Mouse (Mus musculus) hindbrain, embryonic 13.5 days (tissue): ENCODE results near the gene Sfmbt1. TPM values are rescaled to one million over a fixed set of nuclear protein-coding genes. Genes with fewer than 3 reads are reported as not detected.

Experiments used
- ATAC-seq: fragments of 200-750 bp; cut with Nextera tagmentation; 2 replicates; pipeline ENCODE4 v1.8.0; 2017; ENCODE audit warnings: moderate TSS enrichment; ENCODE audit not compliant: low FRiP score
- H3K27ac ChIP-seq: fragments of 300-500 bp; sonication (generic); 2 replicates; pipeline ENCODE4 v1.5.1; 2015; ENCODE audit warnings: inconsistent platforms, mild to moderate bottlenecking, moderate library complexity
- H3K27me3 ChIP-seq: fragments of 300-500 bp; sonication (generic); 2 replicates; pipeline ENCODE4 v1.6.1; 2015; ENCODE audit warnings: mild to moderate bottlenecking, inconsistent platforms
- H3K36me3 ChIP-seq: fragments of 300-500 bp; sonication (generic); 2 replicates; pipeline ENCODE4 v1.6.1; 2015; ENCODE audit warnings: mild to moderate bottlenecking, inconsistent platforms
- H3K4me1 ChIP-seq: fragments of 300-500 bp; sonication (generic); replicated peaks from 2 replicates; pipeline ENCODE4 v1.6.1; 2015; ENCODE audit warnings: inconsistent platforms
- H3K4me2 ChIP-seq: fragments of 300-500 bp; sonication (generic); 2 replicates; pipeline ENCODE4 v1.6.1; 2015; ENCODE audit warnings: inconsistent platforms, mild to moderate bottlenecking, moderate library complexity
- H3K4me3 ChIP-seq: fragments of 300-500 bp; sonication (generic); 2 replicates; pipeline ENCODE4 v1.5.1; 2015; ENCODE audit warnings: mild to moderate bottlenecking, inconsistent platforms
- H3K9ac ChIP-seq: fragments of 300-500 bp; sonication (generic); 2 replicates; pipeline ENCODE4 v1.6.1; 2015; ENCODE audit warnings: mild to moderate bottlenecking, inconsistent platforms
- H3K9me3 ChIP-seq: fragments of 300-500 bp; sonication (generic); 2 replicates; pipeline ENCODE4 v1.6.1; 2016; ENCODE audit warnings: inconsistent platforms
- WGBS: fragments of 180-500 bp; shearing (Covaris S2); methylation state at CpG from one replicate; pipeline ENCODE4 v1.1.7; 2015; 5-methylcytosine and 5-hydroxymethylcytosine counted together
- polyA plus RNA-seq: library from polyadenylated mRNA; unstranded; fragments of >200 nt; fragmentation: Nextera tagmentation; extraction: Ambion mirVana; gene quantifications from 2 replicates; pipeline ENCODE4 v1.2.1, GENCODE M21; 2015

Sfmbt1 gene
- polyA plus RNA-seq, 1 experiment from 2014 or later, result 19.1 TPM

GRCm38 (mm10) chr14:30869391-30869801, 154.7 kb downstream of the Sfmbt1 start:
- Histone ChIP-seq H3K9me3 (no peaks in the 10 kb centered on the region), H3K4me2 (no peak overlapping the region), H3K4me1 (no peaks in the 10 kb centered on the region), H3K4me3 (no peak overlapping the region), H3K27me3 (no peaks in the 10 kb centered on the region), H3K9ac (no peak overlapping the region), H3K27ac (no peak overlapping the region), H3K36me3 (peaks cover 64% of the 10 kb centered on the region)
- 85% methylated on average over 8 of the region's 8 CpGs for WGBS
- ATAC-seq, result no peak

- Histone ChIP-seq H3K36me3 (peaks cover 64% of the 10 kb centered on the region), H3K27me3 (no peaks in the 10 kb centered on the region), H3K9me3 (no peaks in the 10 kb centered on the region), H3K27ac (no peak overlapping the region), H3K4me2 (no peak overlapping the region), H3K4me3 (no peak overlapping the region), H3K4me1 (no peaks in the 10 kb centered on the region), H3K9ac (no peak overlapping the region)
- ATAC-seq, result no peak
- WGBS, result 92% methylated on average over 25 of the region's 25 CpGs
Measured at GRCm38 (mm10) chr14:30870206-30871147, 155.8 kb downstream of the Sfmbt1 start.

Other genes starting within 250 kb of the Sfmbt1 start
- 18.4 and 19.3 TPM in 2 replicates for gene Dcp1a, start 235.3 kb upstream of the Sfmbt1 start, polyA plus RNA-seq
- 7.0 and 7.3 TPM in 2 replicates for gene Cacna1d, start 223.4 kb upstream of the Sfmbt1 start, polyA plus RNA-seq
- 231 TPM in 2 replicates for gene Tkt, start 166.5 kb upstream of the Sfmbt1 start, polyA plus RNA-seq
- 29.2 and 31.7 TPM in 2 replicates for gene Prkcd, start 88.6 kb upstream of the Sfmbt1 start, polyA plus RNA-seq
- 9.5 and 10.4 TPM in 2 replicates for gene Rft1, start 60.5 kb upstream of the Sfmbt1 start, polyA plus RNA-seq
- 20.6 and 22.6 TPM in 2 replicates for gene Tmem110, start 110.7 kb downstream of the Sfmbt1 start, polyA plus RNA-seq
- 0.97 and 1.00 TPM in 2 replicates for gene Mustn1, start 164.4 kb downstream of the Sfmbt1 start, polyA plus RNA-seq
- not detected in 2 replicates for gene Itih4, start 171.6 kb downstream of the Sfmbt1 start, polyA plus RNA-seq
- 1.0 and 1.3 TPM in 2 replicates for gene Itih3, start 208.9 kb downstream of the Sfmbt1 start, polyA plus RNA-seq
- gene Itih1, start 228.4 kb downstream of the Sfmbt1 start, polyA plus RNA-seq, result not detected in 2 replicates
- gene Nek4, start 236.5 kb downstream of the Sfmbt1 start, polyA plus RNA-seq, result 16.9 and 19.2 TPM in 2 replicates